Mouse (Mus musculus): ENCODE measurements at regions not wholly inside any gene's neighbourhood (a gene's known extent, or its start where the extent isn't known, plus 50 kb on each side); places are given as distances from the start of the nearest gene placed in this dataset.
A peak's percentile ranks its signal among the peaks of the same experiment; 100 is the strongest.

DNA sequence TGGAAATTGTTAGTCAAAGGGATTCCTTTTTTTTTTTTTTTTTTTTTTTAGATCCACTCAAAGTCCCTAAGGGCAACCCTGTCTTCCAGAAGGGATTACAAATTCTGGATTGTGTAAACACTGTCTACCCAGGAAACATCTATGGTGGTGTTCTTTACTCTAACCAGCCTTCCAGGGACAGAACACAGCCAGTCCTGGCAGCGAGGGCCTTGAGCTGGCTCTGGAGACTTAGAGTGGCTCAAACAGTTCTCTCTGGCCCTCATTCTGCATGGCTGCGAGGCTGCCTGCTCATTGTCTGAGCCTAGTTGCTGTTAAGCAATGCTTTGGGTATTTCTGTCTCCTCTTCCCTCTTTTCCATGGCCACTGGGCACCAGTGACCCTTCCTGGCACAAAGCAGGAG is 112.2 kb upstream of the Pitx1 start:
- no peak overlapping the region for H3K9ac ChIP-seq (ENCODE audit: low read depth, low read length)
- 57% methylated on average over 2 of the region's 2 CpGs for WGBS
- ATAC-seq = no peak

DNA sequence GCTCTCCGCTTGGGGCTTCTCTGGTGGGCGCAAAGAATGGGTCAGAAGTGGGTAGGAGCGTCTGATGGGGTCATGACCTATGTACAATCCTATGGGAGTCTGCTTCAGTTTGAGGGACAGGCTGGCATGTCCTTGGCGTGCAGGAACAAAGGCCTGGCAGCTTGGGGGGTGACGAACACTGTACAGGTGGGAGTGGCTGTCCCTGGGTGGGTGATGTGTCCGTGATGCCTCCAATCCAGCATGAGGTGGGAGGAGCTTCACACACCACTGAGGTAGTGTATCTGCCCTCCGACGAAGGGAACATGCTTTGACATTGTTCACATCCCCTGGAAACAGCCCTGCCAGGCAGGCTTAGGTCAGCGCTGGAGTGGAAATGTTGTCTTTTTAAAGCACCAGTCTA is 101.4 kb upstream of the Pitx1 start:
- Histone ChIP-seq H3K9me3 (ENCODE audit: control insufficient read depth, low read length) (peaks cover 5% of the 10 kb centered on the region; the same call in 1 of the 2 replicates), H3K4me1 (ENCODE audit: control insufficient read depth, insufficient read depth, low read depth, low read length) (no peaks in the 10 kb centered on the region), H3K27me3 (replicated peaks; ENCODE audit: control insufficient read depth, insufficient read depth, low read length) (no peaks in the 10 kb centered on the region), H3K4me3 (ENCODE audit: low read length) (no peak overlapping the region), H3K9ac (ENCODE audit: low read depth, low read length) (no peak overlapping the region), H3K4me2 (ENCODE audit: low read length) (no peak overlapping the region), H3K27ac (ENCODE audit: low read depth, low read length) (no peak overlapping the region), H3K36me3 (ENCODE audit: control insufficient read depth, insufficient read depth, low read length) (no peaks in the 10 kb centered on the region)
- 80% methylated on average over 9 of the region's 9 CpGs for WGBS
- ATAC-seq = no peak

More for the DNA sequence above, 112.2 kb upstream of the Pitx1 start:
- Histone ChIP-seq H3K9me3 (ENCODE audit: control insufficient read depth, low read length) (no peaks in the 10 kb centered on the region), H3K4me1 (ENCODE audit: control insufficient read depth, insufficient read depth, low read depth, low read length) (no peaks in the 10 kb centered on the region), H3K27ac (ENCODE audit: low read depth, low read length) (no peak overlapping the region), H3K4me3 (ENCODE audit: low read length) (no peak overlapping the region), H3K4me2 (ENCODE audit: low read length) (no peak overlapping the region), H3K36me3 (ENCODE audit: control insufficient read depth, insufficient read depth, low read length) (no peaks in the 10 kb centered on the region), H3K27me3 (replicated peaks; ENCODE audit: control insufficient read depth, insufficient read depth, low read length) (no peaks in the 10 kb centered on the region)

DNA sequence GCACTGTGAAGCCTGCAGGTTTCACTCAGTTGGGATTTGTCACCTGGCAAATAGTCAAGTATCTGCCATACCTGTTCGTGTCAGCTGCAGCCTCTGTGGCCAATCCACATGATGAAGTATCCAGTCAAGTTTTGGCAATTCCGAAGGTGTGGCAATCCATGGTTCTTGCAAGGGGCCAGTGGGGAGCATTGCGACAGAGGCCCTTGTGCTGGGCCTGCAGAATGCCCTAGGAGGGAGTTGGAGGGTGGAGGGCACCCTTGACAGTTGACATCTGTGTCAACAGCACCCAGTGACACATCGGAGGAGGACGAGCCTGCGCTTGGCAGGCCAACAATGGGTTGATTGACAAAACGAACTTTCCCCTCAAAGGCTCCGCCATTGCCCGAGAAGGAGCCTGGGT is 101.0 kb upstream of the Pitx1 start:
- Histone ChIP-seq H3K9ac (ENCODE audit: low read depth, low read length) (no peak overlapping the region), H3K4me3 (ENCODE audit: low read length) (no peak overlapping the region), H3K27ac (ENCODE audit: low read depth, low read length) (no peak overlapping the region), H3K27me3 (replicated peaks; ENCODE audit: control insufficient read depth, insufficient read depth, low read length) (no peaks in the 10 kb centered on the region), H3K36me3 (ENCODE audit: control insufficient read depth, insufficient read depth, low read length) (no peaks in the 10 kb centered on the region), H3K4me2 (ENCODE audit: low read length) (no peak overlapping the region), H3K4me1 (ENCODE audit: control insufficient read depth, insufficient read depth, low read depth, low read length) (no peaks in the 10 kb centered on the region), H3K9me3 (ENCODE audit: control insufficient read depth, low read length) (peaks cover 3% of the 10 kb centered on the region; the same call in 1 of the 2 replicates)
- ATAC-seq = no peak
- 82% methylated on average over 9 of the region's 9 CpGs for WGBS

DNA sequence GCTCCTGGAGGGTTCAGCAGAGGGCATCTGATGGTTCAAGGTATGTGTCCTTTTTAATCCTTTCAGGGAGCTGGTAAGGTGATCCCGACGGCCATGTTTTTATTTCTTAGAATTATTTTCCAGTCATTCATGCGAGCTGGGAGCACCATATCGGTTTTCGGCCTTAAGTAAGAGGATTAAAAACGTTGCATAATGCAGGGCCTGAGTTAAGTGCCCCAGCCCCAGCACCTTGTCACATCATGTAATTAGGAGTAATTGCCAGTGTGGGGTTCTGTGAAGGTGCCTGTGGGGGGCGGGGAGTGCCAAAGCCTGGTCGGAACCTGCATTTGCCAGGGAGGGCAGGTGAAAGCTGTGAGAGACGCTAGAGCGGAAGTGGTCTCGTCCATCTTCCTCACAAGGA is 94.6 kb upstream of the Pitx1 start:
- no peak for ATAC-seq
- no peaks in the 10 kb centered on the region for H3K9me3 ChIP-seq (ENCODE audit: control insufficient read depth, low read length)
- H3K9ac ChIP-seq (ENCODE audit: low read depth, low read length) = no peak overlapping the region
- WGBS = 82% methylated on average over 11 of the region's 11 CpGs
- H3K4me3 ChIP-seq (ENCODE audit: low read length) = no peak overlapping the region
- H3K27me3 ChIP-seq (replicated peaks; ENCODE audit: control insufficient read depth, insufficient read depth, low read length) = no peaks in the 10 kb centered on the region
- H3K36me3 ChIP-seq (ENCODE audit: control insufficient read depth, insufficient read depth, low read length) = no peaks in the 10 kb centered on the region
- no peak overlapping the region for H3K27ac ChIP-seq (ENCODE audit: low read depth, low read length)
- H3K4me1 ChIP-seq (ENCODE audit: control insufficient read depth, insufficient read depth, low read depth, low read length) = no peaks in the 10 kb centered on the region
- H3K4me2 ChIP-seq (ENCODE audit: low read length) = no peak overlapping the region

DNA sequence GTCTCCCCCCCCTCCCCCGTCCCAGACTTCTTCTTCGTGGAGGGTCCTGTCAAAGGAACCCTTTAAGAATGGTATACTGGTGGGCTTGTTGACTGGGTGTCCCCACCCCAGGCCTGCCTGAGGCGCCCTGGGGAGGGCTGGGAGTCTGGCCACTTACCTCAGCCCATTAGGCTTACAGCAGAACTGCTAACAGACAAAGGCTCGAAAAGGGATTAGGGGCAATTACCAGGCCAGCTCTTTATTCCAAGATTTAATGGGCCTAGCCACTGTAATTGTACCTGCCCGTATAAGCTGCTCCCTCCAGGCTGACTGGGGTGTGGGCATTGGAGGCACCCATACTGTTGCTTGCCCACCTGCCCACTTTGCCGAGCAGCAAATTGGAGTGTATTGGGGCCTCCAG is 93.8 kb upstream of the Pitx1 start:
- ATAC-seq = no peak
- Histone ChIP-seq H3K4me2 (ENCODE audit: low read length) (no peak overlapping the region), H3K4me1 (ENCODE audit: control insufficient read depth, insufficient read depth, low read depth, low read length) (no peaks in the 10 kb centered on the region), H3K4me3 (ENCODE audit: low read length) (no peak overlapping the region), H3K27ac (ENCODE audit: low read depth, low read length) (no peak overlapping the region), H3K9me3 (ENCODE audit: control insufficient read depth, low read length) (no peaks in the 10 kb centered on the region), H3K9ac (ENCODE audit: low read depth, low read length) (no peak overlapping the region), H3K27me3 (replicated peaks; ENCODE audit: control insufficient read depth, insufficient read depth, low read length) (no peaks in the 10 kb centered on the region), H3K36me3 (ENCODE audit: control insufficient read depth, insufficient read depth, low read length) (no peaks in the 10 kb centered on the region)
- whole genome bisulfite sequencing = 71% methylated on average over 6 of the region's 6 CpGs

DNA sequence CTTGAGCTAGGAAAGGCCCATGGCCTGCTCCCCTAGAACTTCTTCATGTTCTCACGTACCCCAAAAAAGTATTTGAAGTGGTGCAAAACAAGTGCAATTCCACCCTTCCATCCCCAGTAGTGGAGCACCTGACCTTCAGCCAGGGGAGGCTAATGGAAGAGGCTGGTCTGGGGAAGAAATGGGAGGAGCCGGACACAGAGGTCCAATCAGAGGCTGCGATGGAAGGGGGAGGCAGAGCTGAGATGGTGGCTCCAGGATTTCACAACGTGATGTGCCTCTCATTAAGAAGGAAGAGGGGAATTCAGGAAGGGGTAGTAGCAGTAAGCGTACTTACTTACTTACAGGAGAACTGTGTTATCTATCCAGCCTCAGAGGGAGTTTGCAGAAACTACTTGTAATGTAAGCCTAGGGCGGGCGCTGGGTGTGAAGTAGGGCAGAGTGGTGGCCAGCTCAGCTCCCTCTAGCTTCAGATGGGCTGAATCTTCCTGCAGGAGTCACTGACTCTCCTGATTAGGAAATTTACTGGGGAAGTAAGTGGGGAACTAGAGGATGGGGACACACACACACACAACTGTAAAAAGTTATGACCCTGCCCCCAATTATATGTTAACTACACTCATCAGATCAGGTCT is 87.6 kb upstream of the Pitx1 start:
- WGBS = 17% methylated on average over 7 of the region's 7 CpGs
- 0 out of 2 replicates have a peak, but pooled peaks have one; percentile 45 for ATAC-seq
- 0 out of 2 replicates have a peak overlapping the region, but pooled peaks have one; percentile 9 for H3K4me2 ChIP-seq (ENCODE audit: low read length)

DNA sequence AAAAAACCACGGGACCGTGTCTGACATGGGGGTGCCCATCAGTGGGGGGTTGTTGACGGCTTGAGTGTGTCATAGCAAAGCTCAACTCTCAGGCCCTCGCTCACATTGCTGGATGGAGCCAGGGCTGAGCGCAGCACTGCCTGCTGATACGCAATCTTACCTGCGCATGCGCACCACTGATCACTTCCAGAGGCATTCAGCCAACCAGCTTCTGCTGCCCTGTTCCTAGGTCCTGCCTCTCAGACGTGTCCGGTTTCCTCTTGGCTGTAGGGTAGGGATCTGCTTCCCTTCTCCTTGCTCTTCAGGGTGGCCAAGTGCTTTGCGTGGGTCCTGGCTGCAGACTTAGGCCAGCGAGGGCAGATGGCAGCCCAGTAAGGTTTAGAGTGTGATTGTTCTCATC is 81.3 kb upstream of the Pitx1 start:
- Histone ChIP-seq H3K4me3 (ENCODE audit: low read length) (no peak overlapping the region), H3K4me1 (ENCODE audit: control insufficient read depth, insufficient read depth, low read depth, low read length) (peaks cover 3% of the 10 kb centered on the region; the same call in 1 of the 2 replicates), H3K36me3 (ENCODE audit: control insufficient read depth, insufficient read depth, low read length) (no peaks in the 10 kb centered on the region), H3K9me3 (ENCODE audit: control insufficient read depth, low read length) (no peaks in the 10 kb centered on the region), H3K27me3 (replicated peaks; ENCODE audit: control insufficient read depth, insufficient read depth, low read length) (no peaks in the 10 kb centered on the region), H3K4me2 (ENCODE audit: low read length) (no peak overlapping the region), H3K27ac (ENCODE audit: low read depth, low read length) (no peak overlapping the region), H3K9ac (ENCODE audit: low read depth, low read length) (no peak overlapping the region)
- ATAC-seq = no peak
- WGBS = 94% methylated on average over 12 of the region's 12 CpGs

More for the DNA sequence above, 87.6 kb upstream of the Pitx1 start:
- no peaks in the 10 kb centered on the region for H3K36me3 ChIP-seq (ENCODE audit: control insufficient read depth, insufficient read depth, low read length)
- H3K4me1 ChIP-seq (ENCODE audit: control insufficient read depth, insufficient read depth, low read depth, low read length) = no peaks in the 10 kb centered on the region
- no peak overlapping the region for H3K27ac ChIP-seq (ENCODE audit: low read depth, low read length)
- no peaks in the 10 kb centered on the region for H3K9me3 ChIP-seq (ENCODE audit: control insufficient read depth, low read length)
- no peak overlapping the region for H3K4me3 ChIP-seq (ENCODE audit: low read length)
- H3K27me3 ChIP-seq (replicated peaks; ENCODE audit: control insufficient read depth, insufficient read depth, low read length) = no peaks in the 10 kb centered on the region
- no peak overlapping the region for H3K9ac ChIP-seq (ENCODE audit: low read depth, low read length)

DNA sequence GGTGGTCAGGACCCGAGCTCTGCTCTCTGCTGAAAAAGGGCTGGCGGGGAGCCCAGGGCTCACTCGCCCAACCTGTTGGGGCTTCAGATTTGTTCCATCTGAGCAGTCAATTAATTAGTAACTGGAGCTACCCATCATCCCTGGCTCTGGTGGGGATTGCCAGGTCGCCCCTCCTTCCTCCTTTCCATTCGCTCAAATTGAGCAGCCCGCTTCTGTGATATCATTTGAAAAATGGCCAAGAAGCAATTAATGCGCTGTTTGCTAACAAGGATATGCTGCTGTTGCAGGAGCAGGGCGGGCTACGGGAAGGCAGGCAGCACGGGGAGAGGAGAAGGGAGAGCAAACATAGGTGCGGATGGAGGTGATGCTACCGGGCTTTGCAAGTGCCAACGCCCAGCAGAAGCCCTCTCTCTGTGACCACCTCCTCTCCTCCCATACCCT is 76.3 kb upstream of the Pitx1 start:
- H3K9me3 ChIP-seq (ENCODE audit: control insufficient read depth, low read length) = no peaks in the 10 kb centered on the region
- 39% methylated on average over 13 of the region's 13 CpGs for WGBS
- no peaks in the 10 kb centered on the region for H3K36me3 ChIP-seq (ENCODE audit: control insufficient read depth, insufficient read depth, low read length)
- H3K4me1 ChIP-seq (ENCODE audit: control insufficient read depth, insufficient read depth, low read depth, low read length) = peaks cover 6% of the 10 kb centered on the region; the same call in 1 of the 2 replicates
- H3K4me3 ChIP-seq (ENCODE audit: low read length) = no peak overlapping the region
- peak overlapping the region; percentile 4; the same call in 1 of the 2 replicates for H3K9ac ChIP-seq (ENCODE audit: low read depth, low read length)
- ATAC-seq = peak; percentile 48; the same call in 1 of the 2 replicates
- no peaks in the 10 kb centered on the region for H3K27me3 ChIP-seq (replicated peaks; ENCODE audit: control insufficient read depth, insufficient read depth, low read length)
- peak overlapping the region; percentile 26; the same call in 1 of the 2 replicates for H3K4me2 ChIP-seq (ENCODE audit: low read length)
- no peak overlapping the region for H3K27ac ChIP-seq (ENCODE audit: low read depth, low read length)

DNA sequence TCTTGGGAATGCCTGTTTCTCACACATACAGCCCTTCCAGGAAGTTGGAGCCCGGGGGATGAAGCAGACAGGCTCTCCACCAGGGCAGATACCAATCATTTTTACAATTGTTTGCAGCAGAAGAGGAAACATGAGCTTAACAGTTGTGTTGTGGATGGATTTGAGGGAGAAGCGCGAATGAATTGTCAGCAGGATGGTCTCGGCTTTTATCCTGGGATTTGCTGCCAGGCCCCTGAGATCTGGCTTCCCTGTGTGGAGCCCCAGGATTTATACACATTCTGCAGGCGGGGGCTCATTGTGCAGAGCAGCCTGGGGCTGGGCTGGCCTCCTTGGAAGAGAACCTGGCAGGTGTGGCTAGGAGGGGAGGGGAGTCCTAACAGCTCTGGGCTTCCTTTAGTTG is 73.9 kb upstream of the Pitx1 start:
- Histone ChIP-seq H3K4me3 (ENCODE audit: low read length) (no peak overlapping the region), H3K4me1 (ENCODE audit: control insufficient read depth, insufficient read depth, low read depth, low read length) (peaks cover 6% of the 10 kb centered on the region; the same call in 1 of the 2 replicates)

More for the DNA sequence above, 73.9 kb upstream of the Pitx1 start:
- no peak for ATAC-seq
- H3K27ac ChIP-seq (ENCODE audit: low read depth, low read length) = no peak overlapping the region
- H3K4me2 ChIP-seq (ENCODE audit: low read length) = no peak overlapping the region
- WGBS = 31% methylated on average over 5 of the region's 5 CpGs
- no peaks in the 10 kb centered on the region for H3K36me3 ChIP-seq (ENCODE audit: control insufficient read depth, insufficient read depth, low read length)
- no peaks in the 10 kb centered on the region for H3K27me3 ChIP-seq (replicated peaks; ENCODE audit: control insufficient read depth, insufficient read depth, low read length)
- no peaks in the 10 kb centered on the region for H3K9me3 ChIP-seq (ENCODE audit: control insufficient read depth, low read length)
- H3K9ac ChIP-seq (ENCODE audit: low read depth, low read length) = no peak overlapping the region
